Mouse (Mus musculus): ENCODE data around the gene Cops3.
"Not testable (repeated sequence)": the region's sequence is repeated elsewhere in the genome, so short reads cannot be mapped to it uniquely, and the experiment has no call there.

Gene Cops3

DNA sequence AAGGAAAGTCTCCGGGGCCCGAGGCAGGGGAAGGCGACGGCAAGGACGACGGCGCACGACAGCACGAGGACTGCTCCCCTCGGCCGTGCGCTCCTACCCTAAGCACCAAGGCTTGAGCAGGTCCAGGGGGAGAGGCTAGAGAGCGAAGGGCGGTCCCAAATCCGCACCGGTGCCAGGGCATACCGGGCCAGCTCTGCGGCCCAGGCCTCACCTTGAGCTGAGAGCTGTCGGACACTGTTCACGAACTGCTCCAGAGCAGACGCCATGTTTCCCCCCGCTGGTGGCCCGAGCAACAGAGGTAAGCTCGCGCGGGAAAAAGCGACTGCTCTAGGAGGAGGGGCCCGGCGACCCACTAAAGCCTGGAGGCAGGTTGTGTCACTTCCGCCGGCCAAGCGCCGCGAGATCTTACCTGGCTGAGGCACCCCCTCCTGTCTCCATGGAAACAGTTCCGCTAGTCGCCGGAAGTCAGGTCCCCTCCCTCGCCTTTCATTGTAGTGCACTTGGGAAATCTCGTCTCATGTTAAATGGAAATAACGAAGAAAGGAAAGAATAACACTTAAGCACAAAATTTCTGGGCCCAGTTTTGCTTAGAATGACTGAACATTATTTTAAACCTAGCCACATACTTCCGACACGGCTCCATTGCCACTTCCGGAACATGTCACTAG is at the start of gene Cops3:
TSS of gene Cops3 (minus strand) at position 380 of the 668 bp plus-strand sequence.
- DNase-seq (ENCODE audit: low spot score), result peak; percentile 77

DNA sequence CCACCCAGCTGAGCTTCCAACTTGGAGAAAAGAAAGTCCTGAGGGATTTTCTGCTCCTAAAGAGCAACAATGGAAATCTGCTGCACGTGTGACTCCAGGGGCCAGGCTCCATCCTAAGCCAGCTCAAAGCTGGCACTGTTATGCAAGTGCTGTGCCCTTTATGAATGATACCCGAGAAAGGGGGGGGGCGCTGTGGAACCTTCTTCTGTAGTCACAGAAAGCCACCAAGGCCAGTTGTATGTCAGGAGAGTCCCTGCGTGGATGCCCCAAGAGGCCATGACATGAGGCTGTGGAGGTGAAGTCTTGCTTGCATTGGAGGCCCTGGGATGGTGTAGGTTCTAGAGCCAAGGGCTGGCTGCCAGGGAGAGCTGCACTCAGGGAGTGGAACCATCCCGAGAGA is 48.5 kb upstream of the Cops3 start:
- DNase-seq (ENCODE audit: low spot score), result no peak

DNA sequence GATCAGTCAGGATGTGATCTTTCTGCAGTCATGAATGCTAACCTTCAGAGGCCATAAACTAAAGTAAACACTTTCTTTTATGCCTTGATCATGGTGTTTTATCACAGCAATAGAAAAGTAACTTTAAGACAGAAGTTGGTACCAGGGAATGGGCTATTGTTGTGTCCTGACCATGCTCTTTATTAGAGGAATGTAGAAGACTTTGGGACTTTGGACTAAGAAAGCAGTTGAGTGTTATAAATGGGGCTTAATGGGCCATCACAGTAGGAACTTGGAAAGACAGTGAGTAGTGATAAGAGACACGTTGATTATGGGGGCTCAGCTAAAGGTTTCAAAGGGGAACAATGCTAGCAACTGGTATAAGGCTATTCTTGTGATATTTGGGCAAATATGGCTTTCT is 47.3 kb upstream of the Cops3 start:
- no peak for DNase-seq (ENCODE audit: low spot score)

DNA sequence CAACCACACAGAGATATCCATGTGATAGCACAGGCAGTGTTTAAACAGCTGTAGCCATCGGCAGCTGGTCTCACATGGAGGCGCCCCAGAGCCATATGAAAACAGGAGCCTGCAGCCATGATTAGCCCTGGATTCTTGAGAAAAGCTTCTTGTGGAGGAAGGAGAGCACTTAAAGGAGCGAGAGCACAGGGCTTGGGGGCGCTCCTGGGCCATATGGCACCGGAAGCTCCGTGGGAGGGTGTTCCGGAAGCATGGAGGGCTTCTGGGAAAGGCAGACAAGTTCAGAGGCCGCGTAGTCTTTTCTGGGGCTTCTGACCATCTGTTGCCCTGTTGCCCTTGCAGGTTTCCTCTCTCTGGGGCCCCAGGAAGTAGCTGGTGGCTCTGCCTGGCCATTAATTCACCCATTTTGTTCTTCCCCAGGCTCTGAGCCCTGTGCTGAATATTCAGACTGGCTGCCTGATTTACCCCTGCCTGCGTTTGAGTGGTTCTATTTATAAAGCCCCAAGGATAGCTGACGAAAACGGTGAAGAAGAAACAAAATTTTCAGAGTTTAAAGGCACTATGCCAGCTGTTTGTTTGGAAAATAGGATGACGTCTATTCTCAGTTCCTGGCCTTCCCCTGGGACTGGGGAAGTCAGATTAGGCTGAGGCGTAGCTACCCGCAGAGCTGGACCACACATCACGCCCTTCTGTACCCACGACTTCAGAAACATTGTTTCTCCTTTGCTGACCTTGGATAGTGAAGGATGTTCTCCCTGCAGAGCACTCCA is 45.8 kb upstream of the Cops3 start:
- DNase-seq (ENCODE audit: low spot score), result no peak

DNA sequence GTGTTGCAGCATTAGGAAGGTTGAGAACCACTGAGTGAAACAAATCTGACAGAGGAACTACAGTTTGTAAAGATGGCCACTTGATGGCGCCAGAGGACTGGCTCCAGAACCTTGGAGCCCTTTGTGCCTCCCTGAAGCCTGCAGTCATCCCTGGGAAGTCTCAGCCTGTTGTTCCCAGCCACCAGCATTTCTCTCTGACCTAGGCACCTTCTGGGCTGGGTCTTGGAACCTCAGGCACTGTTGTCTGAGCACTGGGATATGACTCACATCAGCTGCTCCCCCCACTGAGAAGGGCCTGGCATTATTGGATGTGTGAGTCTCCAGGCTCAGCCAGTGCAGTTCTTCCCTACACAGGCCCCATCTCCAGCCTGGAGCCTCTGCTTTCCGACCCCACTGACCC is 40.4 kb upstream of the Cops3 start:
- DNase-seq (ENCODE audit: low spot score), result peak; percentile 39

DNA sequence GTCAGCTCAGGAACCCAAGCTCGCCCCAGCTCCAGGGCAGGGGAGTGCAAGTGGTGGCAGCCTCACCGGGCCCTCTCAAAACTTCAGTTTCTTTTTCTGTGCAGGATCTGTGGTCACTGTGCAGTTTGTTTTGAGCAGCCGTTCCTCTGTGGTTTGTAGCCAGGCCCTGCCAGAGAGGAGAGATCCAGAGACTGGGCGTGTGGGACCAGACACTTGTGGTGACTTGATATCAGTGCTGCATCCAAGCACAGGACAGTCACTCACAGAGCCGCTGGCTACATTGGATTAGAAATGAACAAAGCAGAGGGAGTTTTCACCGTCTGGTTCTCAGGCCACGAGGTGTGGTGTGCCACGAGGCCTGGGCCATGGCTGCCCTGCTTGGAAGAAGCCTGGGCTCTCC is 32.5 kb upstream of the Cops3 start:
- no peak for DNase-seq (ENCODE audit: low spot score)

DNA sequence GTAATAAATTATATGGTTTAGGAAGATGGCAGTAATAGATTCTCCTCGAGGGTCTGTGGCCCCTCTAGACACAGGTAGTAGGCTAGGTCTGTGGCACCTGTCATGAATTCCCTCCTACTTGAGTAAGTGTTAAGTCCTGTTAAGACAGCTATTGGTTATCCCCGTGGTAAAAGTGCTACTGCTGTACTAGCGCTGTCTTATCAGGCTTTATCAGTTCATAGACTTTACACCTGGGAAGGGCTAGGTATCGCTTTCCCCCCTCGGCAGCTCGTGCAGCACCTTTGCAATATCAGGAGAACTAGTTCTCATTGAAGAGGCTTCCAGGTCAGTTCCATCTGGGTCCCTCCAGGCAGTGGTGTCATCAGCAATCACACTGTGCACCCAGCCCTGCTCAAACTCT is 24.7 kb upstream of the Cops3 start:
- DNase-seq (ENCODE audit: low spot score), result no peak

DNA sequence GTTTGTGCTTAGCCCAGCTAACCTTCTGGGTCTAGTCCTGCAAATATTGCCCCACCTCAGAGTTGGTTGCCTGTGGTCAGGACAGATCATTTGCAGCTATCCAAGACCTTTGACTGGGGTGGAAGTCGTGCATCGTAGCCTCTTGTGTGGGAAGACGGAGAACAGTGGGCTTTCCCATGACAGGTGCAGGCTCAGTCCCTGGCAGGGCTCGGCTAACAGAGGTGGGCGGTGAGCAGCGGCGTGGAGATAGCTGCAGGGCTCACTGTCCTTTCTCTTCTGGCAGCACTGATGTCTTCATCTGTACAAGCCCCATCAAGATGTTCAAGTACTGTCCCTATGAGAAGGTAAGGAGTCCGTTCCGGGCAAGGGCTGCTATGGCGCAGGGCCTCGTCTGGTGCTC is 20.8 kb upstream of the Cops3 start:
- no peak for DNase-seq (ENCODE audit: low spot score)

DNA sequence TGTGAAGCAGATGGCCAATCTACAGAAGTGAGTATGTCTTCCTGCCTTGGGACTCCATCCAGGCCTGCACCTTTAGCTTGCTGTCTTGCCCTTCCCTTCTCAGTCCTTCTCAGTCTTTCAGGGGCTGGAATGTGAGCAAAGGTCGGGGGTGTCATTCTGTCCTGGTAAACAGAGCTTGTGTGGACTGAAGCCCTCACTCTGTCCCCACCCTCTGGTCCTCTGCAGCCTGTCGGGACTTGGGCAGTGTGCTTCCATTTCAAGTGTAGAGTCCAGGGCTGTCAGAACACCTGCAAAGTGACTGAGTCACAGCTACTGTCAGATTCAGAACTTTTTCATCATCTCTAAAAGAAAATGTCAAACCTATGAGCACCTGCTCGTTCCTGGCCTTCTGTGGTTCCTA is 13.2 kb upstream of the Cops3 start:
- DNase-seq (ENCODE audit: low spot score), result no peak

DNA sequence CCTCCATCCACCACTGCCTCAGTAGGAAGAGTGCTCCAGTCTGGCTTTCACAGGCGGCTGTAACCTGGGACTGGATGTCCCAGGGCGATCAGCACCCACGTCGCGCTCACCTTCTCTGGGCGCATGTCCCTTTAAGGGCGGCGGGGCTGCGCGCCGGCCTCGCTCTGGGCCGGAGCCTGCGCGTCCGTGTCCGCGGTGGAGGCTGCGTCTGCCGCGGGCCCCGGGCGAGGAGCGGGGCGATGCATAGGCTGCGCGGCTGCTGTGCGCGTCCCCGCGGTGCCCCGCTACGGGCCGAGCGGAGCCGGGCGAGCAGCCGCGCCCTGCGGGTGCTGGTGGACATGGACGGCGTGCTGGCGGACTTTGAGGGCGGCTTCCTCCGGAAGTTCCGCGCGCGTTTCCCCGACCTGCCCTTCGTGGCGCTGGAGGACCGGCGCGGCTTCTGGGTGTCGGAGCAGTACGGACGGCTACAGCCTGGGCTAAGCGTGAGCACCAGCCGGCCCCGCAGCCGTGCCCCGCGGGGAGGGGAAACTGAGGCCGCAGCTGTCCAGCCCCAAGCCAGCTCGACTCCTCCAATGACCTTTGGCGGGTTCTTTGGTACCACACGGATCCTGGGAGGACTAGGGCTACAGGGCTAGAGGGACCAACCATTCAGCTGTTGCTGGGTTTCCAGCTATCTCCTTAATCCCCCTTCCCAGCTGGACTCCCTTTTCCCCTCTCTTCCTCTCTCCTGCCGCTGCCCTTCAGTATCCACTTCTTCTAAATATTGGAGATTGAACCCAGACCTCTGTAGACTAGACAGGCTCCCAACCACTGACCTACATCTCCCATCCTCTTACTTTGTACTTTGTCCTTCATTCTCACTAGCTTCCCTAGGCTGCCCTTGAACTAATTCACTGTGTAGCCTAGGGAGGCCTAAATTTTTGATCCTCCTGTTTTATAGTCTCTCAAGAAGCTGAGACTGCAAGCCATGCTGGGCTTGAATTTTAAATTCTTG is 8.6 kb upstream of the Cops3 start:
- DNase-seq (ENCODE audit: low spot score), result peak; percentile 71

DNA sequence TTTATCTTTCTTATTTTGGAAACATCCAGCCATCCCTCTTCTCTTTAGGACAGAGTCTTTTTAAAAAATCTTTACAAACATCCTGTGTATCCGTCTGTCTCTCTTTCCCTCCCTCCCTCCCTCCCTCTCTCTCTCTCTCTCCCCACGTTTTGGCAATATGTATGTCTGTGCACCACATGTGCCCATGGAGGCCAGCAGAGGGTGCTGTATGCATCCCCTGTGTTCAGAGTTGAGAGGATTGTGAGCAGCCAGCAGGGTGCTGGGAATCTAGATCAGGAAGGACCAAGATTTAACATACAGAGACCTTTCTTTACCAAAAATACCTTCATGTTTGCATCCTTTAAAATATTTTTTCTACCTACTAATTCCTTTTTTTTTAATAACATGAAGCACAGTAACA is 7.5 kb upstream of the Cops3 start:
- no peak for DNase-seq (ENCODE audit: low spot score)

DNA sequence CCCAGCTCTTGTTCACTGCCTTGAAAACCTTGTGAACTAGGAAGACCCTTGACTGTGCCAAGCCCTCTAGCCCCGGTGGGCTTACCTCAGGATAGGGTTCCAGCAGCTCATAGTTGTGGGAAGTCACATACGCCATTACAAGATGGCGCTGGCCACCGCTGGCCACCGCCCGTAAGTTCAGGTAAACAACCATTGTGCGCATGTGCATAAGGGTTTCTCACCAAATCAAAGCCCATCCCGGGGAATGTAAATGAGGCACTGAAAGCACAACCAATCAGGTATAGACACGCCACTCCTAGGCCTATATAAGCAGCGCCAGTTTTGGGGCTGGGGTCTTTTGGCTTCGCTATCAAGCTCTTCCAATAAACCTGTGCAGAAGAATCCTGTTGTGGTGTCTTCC is 6.7 kb upstream of the Cops3 start:
- DNase-seq (ENCODE audit: low spot score), result no peak

DNA sequence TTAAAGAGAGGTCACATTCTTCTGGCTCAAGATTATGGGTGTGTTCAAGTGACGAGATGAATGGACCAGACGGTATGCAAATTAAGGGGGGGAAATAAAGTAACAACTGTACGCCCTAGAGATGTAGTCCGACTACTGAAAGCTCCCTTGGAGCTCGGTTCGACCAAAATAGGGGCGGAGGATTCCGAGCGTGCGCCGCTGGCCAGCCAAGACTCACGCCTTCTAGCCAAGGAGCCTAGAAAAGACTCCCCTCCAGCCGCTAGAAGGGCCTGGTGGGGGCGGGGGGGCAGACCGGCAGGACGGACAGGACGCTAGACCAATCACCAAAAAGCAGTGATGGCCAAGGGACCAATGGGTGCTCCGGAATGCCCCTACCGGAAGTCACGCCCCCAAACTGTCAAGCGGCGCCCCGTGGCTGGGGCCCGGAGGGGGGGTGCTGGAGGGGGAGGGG is 605 bp downstream of the Cops3 start, which contains the start of gene Nt5m:
TSS of gene Nt5m (plus strand) at position 440 of the 451 bp plus-strand sequence.
- DNase-seq (ENCODE audit: low spot score), result peak; percentile 92

DNA sequence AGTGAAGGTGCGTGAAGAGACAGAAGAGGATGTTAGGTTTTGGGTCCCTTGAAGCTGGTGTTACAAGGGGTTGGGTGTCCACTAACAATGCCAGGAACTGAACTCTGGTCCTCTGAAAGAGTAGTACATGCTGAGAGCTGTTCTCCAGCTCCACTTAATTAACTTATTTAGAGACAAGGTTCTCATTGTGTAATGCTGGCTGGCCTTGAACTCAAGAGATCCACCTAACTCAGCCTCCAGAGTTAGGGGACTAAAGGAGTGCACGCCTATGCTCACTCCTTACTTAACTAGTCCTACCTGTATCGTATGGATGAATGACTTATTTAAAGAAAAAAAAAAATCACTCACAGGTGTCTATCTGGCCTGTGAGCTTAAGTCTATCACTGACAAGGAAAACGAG is 1.2 kb downstream of the Cops3 start:
- no peak for DNase-seq (ENCODE audit: low spot score)

DNA sequence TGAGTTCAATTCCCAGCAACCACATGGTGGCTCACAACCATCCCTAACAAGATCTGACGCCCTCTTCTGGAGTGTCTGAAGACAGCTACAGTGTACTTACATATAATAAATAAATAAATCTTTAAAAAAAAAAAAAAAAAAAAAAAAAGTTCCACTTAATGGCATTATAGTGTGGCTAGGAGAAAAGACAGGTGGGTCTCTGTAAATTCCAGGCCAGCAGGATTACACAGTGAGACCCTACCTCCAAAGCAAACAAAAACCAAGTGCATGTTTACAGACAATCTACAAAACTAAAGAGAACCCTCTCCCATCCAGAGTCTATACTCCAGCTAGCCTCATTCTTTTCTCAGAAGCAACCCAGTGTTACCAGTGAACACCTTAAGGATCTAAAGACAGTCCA is 1.8 kb downstream of the Cops3 start:
- DNase-seq (ENCODE audit: low spot score), result not testable (repeated sequence)

DNA sequence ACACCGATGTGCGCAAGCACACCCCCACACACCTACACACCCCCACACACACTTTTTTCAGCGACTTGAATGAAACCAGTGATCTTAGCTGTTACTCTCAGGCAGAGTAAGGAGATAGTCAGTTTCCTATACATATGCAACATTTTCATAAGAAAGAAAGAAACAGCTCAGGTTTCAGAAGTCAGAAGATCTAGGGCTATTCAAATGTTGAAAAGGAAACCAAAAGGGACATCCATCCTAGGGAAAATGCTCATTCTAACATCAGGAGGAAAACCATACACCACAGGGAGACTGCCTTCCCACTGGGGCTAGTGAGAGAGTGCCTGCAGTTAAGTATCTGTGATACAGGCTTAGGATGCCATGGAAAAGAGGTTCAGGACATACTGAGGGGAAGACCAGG is 18.0 kb downstream of the Cops3 start:
- DNase-seq (ENCODE audit: low spot score), result no peak

DNA sequence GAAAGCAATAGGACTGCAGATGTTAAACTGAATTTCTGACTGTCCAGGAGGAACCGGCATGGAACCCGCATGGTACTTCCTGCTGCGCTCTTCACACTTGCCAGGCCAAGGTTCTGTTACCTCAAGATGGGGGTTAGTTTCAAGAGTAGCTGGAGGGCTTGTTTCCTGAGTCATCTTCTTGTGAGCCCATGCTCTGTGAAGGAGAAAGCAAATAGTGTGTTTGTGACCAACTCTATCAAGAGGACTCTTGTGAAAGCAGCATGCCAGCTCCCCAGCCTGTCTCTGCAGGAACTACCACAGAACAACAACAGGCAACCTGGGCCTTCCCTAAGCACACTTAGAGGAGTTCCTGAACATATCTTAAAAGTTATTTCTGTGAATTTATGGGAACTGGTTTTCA is 21.7 kb downstream of the Cops3 start:
- no peak for DNase-seq (ENCODE audit: low spot score)

DNA sequence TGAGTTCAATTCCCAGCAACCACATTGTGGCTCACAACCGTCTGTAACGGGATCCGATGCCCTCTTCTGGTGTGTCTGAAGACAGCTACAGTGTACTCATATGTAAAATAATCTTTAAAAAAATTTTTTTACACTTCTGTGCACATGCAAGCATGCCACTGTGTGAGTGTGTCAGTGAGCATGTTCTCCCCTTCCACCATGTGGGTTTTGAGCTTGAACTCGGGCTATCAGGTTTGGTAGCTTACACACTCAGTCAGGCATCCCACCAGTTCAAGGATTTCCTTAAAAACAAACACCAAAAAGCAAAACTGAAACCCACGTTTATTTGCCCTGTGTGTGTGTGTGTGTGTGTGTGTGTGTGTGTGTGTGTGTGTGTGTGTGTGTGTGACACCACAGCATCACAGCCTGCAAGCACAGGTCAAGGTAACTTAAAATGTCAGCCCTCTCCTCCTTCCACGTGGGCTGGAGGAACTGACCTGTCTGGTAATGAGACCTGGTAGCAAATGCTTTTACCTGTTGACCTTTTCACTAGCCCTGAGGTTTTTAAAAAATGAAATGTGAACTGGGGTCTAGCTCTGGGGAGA is 24.1 kb downstream of the Cops3 start:
- DNase-seq (ENCODE audit: low spot score), result no peak

DNA sequence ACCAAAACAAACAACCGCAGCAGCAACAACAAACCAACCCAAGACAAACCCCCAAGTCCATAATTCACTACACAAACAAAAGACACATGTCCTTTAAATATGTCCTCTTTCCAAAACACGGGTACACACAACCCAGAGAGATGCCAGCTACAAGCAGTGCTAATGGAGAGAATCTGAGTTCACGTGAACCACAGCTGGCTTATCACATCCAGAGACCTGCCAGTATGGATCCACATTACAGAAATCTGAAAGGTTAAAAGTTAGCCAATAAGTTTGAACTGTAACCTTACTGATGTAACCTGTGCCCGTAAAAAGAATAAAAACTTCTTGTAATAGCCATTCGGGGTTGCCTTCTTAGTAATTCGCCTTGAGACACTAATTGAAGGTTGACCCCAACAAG is 24.7 kb downstream of the Cops3 start:
- DNase-seq (ENCODE audit: low spot score), result no peak

DNA sequence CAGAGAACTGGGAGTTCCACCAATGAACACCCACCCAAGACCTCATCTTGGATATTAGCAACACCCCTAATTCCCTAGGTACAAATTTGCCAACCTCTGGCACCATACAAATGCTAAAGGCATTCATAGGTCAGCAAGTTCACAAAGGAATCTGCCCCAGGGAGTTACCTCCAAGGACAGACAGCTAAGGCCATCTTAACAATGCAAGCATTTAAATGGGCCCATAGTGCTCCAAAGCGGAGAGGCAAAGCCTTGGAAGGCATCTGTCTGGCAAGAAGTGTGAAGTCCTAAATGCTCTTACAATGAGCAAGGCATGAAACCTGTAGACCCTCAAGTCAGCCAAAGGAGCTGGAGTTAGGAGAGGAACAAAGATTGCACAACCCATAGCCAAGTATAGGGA is 25.3 kb downstream of the Cops3 start:
- no peak for DNase-seq (ENCODE audit: low spot score)

DNA sequence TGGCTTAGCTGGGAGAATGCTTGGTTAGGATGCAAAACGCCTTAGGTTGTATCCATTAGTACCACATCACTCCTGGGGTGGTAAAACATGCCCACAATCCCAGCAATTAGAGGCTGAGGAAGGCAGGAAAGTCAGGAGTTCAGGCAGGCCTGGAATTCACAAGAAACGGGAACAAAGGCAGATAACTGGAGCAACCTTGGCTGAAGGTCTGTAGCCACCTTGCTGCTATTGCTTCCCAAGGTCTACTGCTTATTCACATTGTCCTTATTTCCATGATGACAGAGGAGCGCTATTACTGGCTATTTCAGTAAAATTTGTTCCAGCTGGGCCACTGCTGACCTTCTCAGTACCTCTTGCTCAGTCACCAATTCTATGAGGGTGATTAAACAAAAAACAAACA is 26.4 kb downstream of the Cops3 start:
- DNase-seq (ENCODE audit: low spot score), result no peak

DNA sequence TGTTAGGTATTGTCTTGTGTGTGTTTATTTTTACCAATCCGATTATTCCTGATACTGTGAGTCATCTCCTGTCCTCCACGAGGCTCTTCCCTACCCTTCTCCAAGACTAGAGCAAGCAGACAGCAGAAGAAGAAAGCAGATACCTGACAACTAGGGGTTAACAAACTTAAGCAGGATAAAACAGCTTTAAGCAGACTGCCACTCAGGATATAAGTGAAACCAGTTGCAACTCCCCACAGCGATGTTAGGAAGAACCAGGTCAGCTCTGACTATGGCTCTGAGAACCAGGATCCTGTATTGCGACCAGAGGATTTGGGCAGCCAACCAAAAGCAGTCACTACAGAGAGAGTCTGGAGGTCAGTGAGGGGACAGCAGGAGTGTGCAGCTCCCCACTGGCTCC is 28.4 kb downstream of the Cops3 start:
- no peak for DNase-seq (ENCODE audit: low spot score)
